Mouse (Mus musculus): ENCODE data around the gene Marcksl1.

The Marcksl1 gene

GRCm38 (mm10) chr4:129513086-129513767, at the start of gene Marcksl1:
TSS of gene Marcksl1 (plus strand) at chr4:129513581.
- DNase-seq (ENCODE audit: low read depth, low spot score): peak; percentile 83

- DNase-seq (ENCODE audit: low read depth, low spot score): no peak
Measured at GRCm38 (mm10) chr4:129464286-129464815, 49.0 kb upstream of the Marcksl1 start.

- DNase-seq (ENCODE audit: low read depth, low spot score): no peak
Measured at GRCm38 (mm10) chr4:129476047-129476446, 37.3 kb upstream of the Marcksl1 start.

DNA sequence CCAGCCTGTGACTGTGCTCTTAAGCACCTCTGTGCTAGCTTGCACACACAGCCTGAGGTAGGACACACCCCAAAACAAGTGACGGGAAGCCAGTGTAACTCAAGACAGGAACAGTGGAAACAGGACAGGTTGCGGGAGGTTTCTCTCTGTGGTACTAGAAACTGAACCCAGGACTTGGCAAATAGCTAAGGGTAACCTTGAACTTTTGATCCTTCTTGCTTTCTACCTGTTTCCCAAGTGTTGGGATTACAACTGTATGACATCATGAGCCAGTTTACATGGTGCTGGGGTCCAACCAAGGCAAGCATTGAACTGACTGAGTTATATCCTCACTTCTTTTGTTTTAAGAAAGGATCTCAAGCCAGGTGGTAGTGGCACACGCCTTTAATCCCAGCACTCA, 33.5 kb upstream of the Marcksl1 start:
- DNase-seq (ENCODE audit: low read depth, low spot score): no peak

DNA sequence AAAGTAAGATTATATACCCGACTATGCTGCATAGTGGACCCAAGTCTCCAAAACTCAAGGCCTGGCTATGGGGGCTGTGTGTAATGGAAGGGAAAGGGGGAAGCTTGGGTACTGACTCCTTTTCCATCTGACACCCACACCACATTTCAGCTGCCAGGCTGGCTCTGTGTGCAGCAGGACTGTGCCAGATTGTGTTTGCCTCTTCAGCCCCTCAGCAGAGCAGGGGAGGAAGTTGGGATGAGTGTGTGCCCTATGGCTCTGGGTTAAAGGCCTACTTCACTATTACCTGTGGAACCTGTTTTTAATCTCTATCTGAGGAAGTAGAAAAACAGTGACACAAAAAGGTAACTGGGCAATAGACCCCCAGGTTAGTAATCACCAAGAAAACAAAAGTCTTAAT, 32.3 kb upstream of the Marcksl1 start:
- DNase-seq (ENCODE audit: low read depth, low spot score): no peak

GRCm38 (mm10) chr4:129490972-129491880, 22.2 kb upstream of the Marcksl1 start, which contains the start of the genes Tssk3 and Fam229a:
TSS of gene Tssk3 (minus strand) at chr4:129491022.
TSS of gene Fam229a (plus strand) at chr4:129491190.
- peak; percentile 32 for DNase-seq (ENCODE audit: low read depth, low spot score)

DNA sequence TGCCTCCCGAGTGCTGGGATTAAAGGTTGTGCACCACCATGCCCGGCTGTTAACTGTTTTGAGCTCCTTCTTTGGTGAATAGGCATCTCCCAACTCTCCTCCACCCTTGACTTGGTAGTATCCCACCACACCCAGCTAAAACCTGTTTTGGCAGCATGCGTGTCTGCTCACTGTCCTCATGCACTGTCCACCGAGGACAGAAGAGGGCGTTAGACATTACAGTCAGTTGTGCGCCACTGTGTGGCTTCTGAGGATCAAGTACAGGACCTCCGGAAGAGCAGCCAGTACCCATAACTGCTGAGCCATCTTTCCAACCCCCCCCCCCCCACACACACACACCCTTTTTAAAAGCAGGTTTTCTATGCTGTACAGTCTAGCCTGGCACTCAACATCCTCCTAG, 18.7 kb upstream of the Marcksl1 start:
- no peak for DNase-seq (ENCODE audit: low read depth, low spot score)

GRCm38 (mm10) chr4:129495672-129496562, 17.5 kb upstream of the Marcksl1 start:
- DNase-seq (ENCODE audit: low read depth, low spot score): peak; percentile 42

GRCm38 (mm10) chr4:129496631-129497030, 16.8 kb upstream of the Marcksl1 start:
- DNase-seq (ENCODE audit: low read depth, low spot score): no peak

DNA sequence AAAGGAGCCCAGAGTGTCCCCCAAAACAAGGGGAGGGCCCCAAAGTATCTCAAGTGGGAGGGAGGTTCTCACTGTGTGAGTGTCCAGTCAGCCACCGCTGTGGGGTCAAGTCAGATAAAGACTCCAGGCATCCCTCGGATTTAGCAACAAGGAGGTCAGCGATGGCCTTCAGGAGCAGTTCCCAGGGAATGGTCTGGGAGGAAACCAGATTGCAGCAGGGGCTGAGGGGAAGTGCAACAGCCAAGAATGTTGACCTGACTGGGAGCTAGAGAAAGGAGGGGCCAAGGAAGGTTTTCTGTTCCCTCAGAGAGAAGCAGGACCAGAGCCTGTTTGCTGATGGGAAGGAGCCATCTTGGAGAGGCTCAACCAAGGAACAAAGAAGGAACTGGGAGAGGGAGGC, 14.4 kb upstream of the Marcksl1 start:
- no peak for DNase-seq (ENCODE audit: low read depth, low spot score)

DNA sequence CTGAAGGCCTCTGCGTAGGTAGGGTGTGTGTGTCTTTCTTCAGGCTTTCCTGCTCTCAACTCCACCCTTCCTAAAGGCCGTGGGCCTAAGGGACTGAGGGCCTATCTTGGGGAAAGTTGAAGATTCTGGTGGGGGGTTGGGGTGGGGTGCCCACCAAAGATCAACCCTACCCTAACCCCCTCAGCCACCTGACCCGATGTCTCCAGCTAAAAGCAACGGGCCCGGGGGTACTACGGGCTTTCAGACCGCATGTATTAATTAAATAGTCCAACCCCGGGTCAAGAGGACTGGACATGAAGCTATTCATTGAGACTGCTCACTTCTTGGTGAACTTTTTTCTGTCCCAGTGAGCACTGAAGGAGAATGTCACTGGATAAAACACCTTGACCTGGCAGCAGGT, 13.4 kb upstream of the Marcksl1 start:
- DNase-seq (ENCODE audit: low read depth, low spot score): no peak

GRCm38 (mm10) chr4:129500607-129501566, 12.5 kb upstream of the Marcksl1 start:
- peak; percentile 38 for DNase-seq (ENCODE audit: low read depth, low spot score)

DNA sequence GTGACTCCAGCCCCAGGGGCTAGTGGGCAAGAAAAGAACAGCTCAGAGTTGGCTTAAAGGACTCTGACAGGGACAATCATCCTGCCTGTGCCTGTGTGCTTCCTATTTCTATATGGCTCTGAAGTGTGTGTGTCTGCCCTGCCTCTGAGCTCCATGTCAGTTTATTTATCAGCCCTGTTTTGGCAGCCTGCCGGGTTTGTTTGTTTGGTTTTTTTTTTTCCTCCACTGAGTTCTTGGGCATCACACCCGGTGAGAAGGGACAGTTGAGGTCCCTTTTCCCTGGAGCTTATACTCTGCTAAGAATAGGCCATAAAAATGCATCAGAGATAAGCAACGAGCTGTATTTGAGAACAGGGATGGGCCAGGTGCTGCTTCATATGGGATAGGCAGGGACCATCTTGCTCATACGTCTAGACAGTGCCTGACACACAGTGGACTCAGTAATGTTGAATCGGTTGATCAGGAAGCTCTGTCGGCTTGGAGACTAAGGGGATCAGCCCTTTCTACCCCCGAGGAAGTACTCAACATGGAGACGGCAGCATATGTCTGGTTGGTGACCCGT, 11.0 kb upstream of the Marcksl1 start:
- DNase-seq (ENCODE audit: low read depth, low spot score): no peak

- no peak for DNase-seq (ENCODE audit: low read depth, low spot score)
Measured at GRCm38 (mm10) chr4:129502901-129503444, 10.4 kb upstream of the Marcksl1 start.

GRCm38 (mm10) chr4:129505511-129505910, 7.9 kb upstream of the Marcksl1 start:
- no peak for DNase-seq (ENCODE audit: low read depth, low spot score)

DNA sequence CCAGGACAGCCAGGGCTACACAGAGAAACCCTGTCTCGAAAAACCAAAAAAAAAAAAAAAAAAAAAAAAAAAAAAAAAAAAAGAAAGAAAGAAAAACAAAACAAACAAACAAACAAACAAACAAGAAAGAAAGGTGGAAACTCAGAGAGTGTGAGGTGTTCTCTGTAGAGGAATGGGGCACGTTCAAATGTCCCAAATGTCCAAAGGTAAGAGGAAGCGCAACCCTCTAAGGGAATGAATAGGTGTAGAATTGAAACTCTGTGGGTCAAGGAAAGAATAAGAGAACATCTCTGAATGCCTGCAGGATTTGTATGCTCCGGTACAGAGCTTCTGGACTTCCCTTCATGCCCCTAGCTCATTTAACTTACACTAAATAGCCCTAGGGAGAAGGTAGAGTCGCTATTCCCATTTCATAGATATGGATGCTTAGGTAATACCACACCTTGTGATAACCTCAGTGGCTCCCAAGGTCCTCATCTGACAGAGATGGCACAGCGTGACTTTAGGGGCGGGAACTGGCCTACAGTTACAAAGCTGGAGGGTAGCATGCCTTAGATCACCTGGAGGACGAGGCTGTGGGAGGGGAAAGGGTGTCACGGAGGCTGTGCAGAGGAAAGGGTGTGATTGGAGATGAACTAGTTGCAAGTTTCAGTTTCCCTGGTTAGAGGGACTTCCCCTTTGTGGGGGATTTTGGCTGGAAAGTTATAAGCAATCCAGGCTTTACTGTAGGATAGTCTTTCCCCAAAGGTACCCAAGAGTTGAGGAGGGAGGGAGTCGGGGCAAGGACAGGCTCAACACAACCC, 5.7 kb upstream of the Marcksl1 start:
- no peak for DNase-seq (ENCODE audit: low read depth, low spot score)

- no peak for DNase-seq (ENCODE audit: low read depth, low spot score)
Measured at GRCm38 (mm10) chr4:129508237-129508515, 5.2 kb upstream of the Marcksl1 start.

DNA sequence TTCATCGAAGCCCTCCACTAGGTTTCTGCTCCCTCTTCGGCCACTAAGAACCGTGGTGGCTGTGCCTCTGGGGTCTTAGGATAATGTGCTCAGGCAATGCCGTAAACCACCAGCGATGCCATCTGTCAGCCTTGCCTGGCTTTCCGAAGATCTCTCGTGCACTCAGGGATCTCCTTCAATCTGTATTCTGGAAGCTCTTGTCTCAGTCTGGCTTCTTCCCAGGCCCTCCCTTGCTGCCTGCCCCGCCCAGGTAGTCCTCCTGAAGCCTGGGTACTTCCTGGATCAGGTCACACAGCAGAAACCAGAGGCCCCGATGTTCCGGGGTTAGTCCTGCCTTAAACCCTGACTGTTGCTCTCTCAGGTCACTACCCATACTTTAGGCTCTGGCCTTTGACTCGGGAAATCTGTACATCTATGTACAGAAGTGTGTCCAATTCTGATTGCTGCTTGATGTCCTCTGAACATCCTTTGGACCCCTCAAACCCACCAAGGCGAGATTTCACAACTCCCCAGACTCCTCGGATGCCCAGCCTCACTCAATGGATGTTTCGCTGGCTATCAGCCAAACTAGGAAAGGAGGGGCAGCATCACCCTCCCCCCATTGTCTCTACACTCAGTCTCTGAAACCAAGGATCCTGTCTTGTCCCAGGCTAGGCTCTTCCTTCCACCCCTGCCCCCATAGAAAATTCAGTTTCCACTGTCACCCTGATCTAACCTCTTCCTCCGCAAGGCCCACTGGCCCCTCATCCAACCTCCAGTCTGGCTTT, 4.4 kb upstream of the Marcksl1 start:
- DNase-seq (ENCODE audit: low read depth, low spot score): peak; percentile 46

Data from retina, postnatal 7 days (tissue).